Mouse (Mus musculus) erythroblast, embryonic 14.5 days (primary cell): ENCODE data around the gene Gstz1.
"Not testable (repeated sequence)": the region's sequence is repeated elsewhere in the genome, so short reads cannot be mapped to it uniquely, and the experiment has no call there.

Experiments used
- GATA1 ChIP-seq: IDR thresholded peaks from 2 replicates; pipeline ENCODE4 v1.6.1; 2012; ENCODE audit warnings: low read length, inconsistent platforms, mixed read lengths
- TAL1 ChIP-seq: IDR thresholded peaks from 3 replicates; pipeline ENCODE4 v1.6.1; 2012; ENCODE audit warnings: low read length, inconsistent platforms, mixed read lengths

DNA sequence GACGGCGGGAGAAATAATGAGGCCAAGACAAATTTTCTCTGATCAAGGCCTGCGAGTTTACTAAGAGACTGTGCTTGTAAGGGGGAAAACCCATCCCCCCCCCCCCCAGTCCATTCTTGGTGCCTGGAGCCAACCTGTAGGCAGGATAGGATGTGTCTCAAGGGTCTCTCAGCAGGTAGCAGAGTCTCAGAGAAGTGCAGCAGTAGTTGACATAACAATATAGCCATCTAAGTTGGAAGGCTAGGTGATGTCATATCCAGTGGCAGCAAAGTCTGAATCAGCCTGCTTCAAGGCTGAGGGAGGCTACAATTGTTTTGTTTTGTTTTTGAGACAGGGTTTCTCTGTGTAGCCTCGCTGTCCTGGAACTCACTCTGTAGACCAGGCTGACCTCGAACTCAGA lies 58.8 kb downstream of the Gstz1 start:
- TF ChIP-seq GATA1, TAL1: not testable (repeated sequence)
